Mouse (Mus musculus) left cerebral cortex, adult 2 months (tissue): Measurements from ENCODE around the gene AC124502.3. TPM values are rescaled to one million over a fixed set of nuclear protein-coding genes. Genes with fewer than 3 reads are reported as not detected.

Experiments used
- DNase-seq, 2 experiments: peaks; one replicate each; pipeline ENCODE4 v3.0.0; 2021 to 2022; ENCODE audit warnings: low spot score in 2 of 2, mixed read lengths in 1 of 2; ENCODE audit errors: extremely low spot score in 1 of 2
- H3K27ac ChIP-seq: fragments of 200-600 bp; 2 replicates; pipeline ENCODE4 v1.8.1; 2022
- H3K4me3 ChIP-seq: fragments of 200-600 bp; 2 replicates; pipeline ENCODE4 v1.8.1; 2022
- CTCF ChIP-seq: fragments of 200-600 bp; IDR thresholded peaks from 2 replicates; pipeline ENCODE4 v1.8.1; 2022; ENCODE audit warnings: antibody characterized with exemption, mild to moderate bottlenecking, moderate library complexity
- intact Hi-C: fragments of 180-260 bp; cut with DNase I; formaldehyde crosslinking; loops from one replicate; pipeline ENCODE4 v1.15.1; 2025
- total RNA-seq, 2 experiments: library from RNA; stranded (reverse); gene quantifications; 2 replicates each; pipeline ENCODE4 v1.2.3; 2021

Gene AC124502.3
- total RNA-seq, 2 experiments from 2014 or later: 4.9 to 5.8 TPM

DNA sequence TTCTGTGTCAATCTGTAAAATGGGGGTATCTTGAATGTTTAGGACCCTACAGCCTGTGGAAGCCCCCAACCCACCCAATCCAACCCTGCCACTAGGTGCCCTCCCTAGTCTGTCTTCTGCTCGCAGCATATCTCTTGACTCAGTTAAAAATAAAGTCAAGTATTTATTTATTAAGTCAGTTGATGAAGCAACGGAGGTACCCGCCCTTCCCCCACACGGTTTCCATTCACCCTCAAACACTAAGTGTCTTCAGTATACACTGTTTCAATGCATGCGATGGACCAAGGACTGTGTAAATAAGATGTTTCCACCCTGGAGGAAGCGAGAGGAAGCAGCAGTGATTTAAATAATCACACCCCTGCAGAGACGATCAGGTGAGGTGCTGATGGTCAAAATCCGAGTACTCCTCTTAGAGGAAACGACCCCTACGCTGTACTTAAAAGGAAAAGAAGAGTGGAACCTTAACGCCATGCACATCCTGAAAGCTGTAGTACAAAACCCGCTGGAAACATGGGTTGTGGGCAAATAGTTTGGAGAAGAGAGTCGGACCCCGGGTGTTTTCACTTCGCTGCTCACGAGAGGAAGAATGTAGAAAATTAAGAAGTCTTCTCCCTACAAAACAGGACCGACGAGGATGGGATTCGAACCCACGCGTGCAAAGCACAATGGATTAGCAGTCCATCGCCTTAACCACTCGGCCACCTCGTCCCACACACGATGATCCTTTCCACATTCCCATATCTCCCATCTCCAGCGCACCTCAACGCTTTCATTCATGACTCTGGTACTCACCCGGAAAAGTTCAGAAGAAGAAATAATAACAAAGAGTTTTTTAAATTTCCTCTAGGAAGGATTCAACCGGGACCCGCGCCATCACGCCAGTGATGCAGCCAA, 766 bp upstream of the AC124502.3 start:
- peak overlapping the region; percentile 67 for H3K4me3 ChIP-seq
- H3K27ac ChIP-seq: peak overlapping the region; percentile 99
- intact Hi-C loops: no loop called here
- TF ChIP-seq CTCF: no peak
- peak; percentile 84 to 89 for DNase-seq

DNA sequence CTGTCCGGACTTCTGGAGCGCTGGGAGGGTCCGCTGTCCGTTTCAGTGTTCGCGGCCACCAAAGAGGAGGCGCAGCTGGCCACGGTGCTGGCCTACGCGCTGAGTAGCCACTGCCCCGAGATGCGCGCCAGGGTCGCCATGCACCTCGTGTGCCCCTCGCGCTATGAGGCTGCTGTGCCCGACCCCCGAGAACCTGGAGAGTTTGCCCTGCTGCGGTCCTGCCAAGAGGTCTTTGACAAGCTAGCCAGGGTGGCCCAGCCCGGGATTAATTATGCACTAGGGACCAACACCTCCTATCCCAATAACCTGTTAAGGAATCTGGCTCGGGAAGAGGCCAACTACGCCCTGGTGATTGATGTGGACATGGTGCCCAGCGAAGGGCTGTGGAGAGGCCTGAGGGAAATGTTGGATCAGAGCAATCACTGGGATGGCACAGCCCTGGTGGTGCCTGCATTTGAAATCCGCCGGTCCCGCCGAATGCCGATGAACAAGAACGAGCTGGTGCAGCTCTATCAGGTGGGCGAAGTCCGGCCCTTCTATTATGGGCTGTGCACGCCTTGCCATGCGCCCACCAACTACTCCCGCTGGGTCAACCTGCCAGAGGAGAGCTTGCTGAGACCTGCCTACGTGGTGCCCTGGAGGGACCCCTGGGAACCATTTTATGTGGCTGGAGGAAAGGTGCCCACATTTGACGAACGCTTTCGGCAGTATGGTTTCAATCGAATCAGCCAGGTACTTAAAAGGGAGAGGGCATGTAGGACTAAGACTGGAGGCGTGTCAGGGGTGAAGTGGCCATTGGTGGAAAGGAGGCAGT, 817 bp downstream of the AC124502.3 start:
- DNase-seq: no peak
- peak overlapping the region; percentile 67 for H3K4me3 ChIP-seq
- TF ChIP-seq CTCF: no peak
- peak overlapping the region; percentile 99 for H3K27ac ChIP-seq
- intact Hi-C loops: no loop called here

DNA sequence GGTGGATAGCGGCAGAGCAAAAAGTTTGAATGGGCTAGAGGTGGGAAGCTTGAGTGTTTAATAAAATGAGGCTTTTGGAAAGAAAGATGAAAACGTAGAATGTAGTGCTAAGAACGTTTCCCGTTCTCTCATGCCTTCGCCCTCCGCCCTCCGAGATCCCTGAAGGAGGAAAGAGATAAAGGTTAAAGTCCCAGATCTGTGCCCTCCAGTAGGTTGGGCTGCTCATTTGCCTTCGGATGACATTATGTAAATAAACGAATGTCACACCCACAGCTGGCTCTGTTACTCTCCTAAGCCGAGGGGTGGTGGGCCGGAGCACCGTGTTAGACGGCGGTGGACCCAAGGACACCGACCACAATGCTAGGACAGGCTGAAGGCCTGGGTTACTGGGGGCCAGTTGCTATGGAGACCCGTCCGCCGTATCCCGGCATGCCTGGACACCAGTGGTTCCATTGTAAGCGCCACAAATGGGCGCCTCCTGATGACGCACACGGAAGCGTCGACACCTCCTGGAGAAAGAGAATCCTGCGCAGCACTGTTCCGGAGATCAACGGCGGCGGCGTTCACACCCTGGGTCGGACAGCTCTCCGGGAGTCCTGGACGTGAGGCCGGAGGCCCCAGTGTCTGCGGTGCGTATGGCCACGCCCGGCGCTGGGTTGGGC, 2.3 kb downstream of the AC124502.3 start, which contains the start of gene Brms1:
Gene Brms1 (plus strand): TSS at position 493 of the 662 bp plus-strand sequence.
- H3K4me3 ChIP-seq: peak within 1 kb of the TSS; percentile 67
- intact Hi-C loops: no loop called here
- H3K27ac ChIP-seq: peak within 1 kb of the TSS; percentile 80
- DNase-seq: peak; percentile 91
- TF ChIP-seq CTCF: no peak; the same call in none of the 2 replicates

DNA sequence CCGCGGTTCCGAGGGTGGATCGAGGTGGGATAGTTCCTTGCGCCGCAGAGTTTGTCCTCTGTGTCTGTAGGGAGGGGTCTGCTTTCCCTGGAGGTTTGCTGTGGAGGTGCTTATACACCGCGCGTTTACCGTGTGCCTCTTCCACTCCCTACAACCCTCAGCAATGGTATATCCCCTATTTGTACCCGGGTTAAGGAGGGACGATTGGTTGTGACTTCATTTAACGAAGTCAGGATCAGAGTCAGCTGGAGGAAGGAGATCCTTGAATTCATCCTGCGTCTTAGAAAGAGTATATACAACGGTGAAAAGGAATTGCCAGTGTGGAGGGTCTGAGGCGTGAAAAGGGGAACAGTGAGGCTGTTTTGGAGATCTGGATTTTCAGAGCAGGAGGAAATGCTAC, 2.9 kb downstream of the AC124502.3 start:
- DNase-seq: no peak
- Histone ChIP-seq H3K4me3 (peak overlapping the region; percentile 67), H3K27ac (peak overlapping the region; percentile 80)
- intact Hi-C loops: no loop called here
- no peak for TF ChIP-seq CTCF

DNA sequence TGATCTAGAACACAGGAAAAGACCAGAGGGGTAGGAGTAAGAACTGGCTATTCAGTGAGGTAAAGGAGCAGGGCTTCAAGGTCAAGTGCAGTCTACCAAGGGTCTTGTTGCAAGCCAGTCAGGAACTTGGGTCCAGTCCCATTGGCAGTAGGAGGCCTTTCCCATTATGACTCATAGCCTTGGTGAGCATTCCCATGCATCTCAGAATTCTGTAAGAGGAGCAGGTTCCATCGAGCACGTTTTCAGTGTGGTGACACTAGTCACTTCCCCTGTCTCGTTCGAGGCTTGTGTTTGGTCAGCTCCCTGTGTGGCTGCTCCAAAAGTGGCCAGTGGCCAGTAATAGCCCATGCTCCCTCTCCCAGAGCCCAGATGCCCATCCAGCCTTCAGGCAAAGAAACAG, 6.8 kb downstream of the AC124502.3 start:
- H3K4me3 ChIP-seq: no peak overlapping the region
- no peak for DNase-seq
- no peak for TF ChIP-seq CTCF
- peak overlapping the region; percentile 96 for H3K27ac ChIP-seq
- intact Hi-C loops: no loop called here

DNA sequence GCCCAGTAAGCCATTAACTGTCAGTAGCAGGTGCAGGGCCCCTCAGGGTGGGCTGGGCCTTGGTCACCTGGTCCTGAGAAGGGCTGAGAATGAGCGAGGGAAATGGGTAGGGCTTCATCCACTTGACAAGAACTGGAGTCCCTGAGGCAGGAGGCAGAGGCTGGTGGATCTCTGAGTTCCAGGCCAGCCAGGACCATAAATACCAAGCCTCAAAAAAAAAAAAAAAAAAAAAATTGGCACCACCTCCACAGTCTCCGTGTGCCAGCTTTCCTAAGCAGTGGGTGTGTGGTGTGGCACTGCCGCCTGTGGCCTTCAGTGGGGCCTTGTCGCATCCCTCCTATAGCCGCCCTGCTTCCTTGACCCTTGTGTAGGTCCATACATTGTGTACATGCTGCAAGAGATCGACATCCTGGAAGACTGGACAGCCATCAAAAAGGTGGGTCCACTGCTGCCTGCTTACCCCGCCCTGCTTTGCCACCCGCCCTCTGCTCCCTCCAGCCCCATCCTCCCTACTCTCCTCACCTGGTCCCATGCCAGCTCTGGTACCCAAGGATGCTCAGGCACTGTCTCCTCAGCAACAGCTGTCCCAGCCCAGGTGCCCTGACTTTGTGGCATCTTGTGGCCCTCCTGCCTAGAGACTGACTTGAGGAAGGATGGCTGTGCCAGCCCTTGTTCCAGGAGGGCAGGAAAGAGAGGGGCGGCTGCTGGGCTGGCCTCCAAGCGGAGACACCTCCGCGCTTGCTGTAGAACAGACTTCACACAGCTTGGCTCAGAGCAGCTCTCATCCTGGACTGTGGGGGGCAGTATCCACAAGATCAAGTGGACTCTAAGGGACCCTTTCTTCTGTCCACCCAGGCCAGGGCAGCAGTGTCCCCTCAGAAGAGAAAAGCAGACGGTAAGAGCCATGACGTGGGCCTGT, 9.7 kb downstream of the AC124502.3 start:
- peak; percentile 49 for TF ChIP-seq CTCF
- peak in 1 of 2 experiments; percentile 77 for DNase-seq
- intact Hi-C loops: no loop called here
- peak overlapping the region; percentile 96 for H3K27ac ChIP-seq
- peak overlapping the region; percentile 33 for H3K4me3 ChIP-seq

DNA sequence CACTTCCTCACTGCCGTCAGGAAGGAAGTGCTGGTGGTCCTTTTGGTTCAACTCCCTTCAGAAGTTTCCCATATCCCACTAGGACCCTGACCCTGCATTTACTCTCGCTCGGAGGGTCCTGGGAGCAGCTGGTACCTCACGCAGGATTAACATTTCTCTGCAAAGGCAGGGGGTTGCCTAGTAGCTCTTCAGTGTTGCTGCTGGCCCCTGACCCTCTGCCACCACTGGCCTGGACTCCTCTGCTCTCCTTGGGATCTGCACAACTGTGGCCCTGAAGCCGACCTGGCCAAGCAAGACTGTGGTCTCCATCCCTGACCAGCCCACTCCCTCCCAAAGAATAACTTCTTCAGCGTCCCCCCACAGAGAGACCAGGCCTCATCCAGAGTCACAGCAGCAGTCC, 10.6 kb downstream of the AC124502.3 start:
- no peak for TF ChIP-seq CTCF
- Histone ChIP-seq H3K4me3 (0 out of 2 replicates have a peak overlapping the region, but pooled peaks have one; percentile 12), H3K27ac (peak overlapping the region; percentile 96)
- DNase-seq: no peak
- intact Hi-C loops: no loop called here

DNA sequence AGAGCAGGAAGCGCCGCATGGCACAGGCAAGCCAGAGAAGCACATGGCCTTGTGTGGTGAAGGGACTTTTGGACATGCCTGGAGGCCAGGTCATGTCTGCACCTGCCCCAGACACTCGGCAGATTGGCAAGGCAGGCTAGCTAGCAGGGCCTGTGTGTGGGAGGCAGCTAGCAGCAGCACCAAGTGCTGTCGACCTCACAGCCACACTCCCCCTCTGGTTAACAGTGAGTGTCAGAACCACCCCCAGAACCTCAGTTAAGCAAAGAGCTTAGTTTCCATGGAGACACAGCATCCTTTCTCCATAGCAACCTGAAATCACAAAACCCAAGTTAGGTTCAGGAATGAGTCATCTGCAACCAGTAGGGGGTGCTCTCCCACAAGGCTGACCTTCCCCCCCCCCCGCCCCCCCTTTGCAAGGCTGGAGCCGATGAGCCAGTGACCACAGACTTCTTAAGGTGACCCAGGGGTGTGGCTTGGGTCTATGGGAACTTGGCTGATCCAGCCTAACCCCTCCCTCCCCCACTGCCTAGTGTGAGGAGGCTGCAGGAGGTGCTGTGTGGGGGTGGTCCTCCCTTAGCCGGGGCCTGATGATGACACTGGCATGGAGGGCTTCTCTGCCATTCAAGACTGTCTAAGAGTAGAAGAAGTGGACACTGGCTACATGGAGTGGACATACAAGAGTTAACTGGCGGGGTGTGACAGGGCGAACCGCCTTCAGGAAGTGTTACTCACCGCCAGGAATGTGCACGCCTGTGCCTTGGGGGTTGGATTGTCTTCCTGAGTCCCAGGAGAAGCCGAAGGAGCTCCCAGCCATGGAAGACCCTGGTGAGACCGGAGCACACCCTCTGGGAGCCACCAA, 11.6 kb downstream of the AC124502.3 start, which contains the start of gene Rin1:
Gene Rin1 (plus strand): TSS at position 435 of the 859 bp plus-strand sequence.
- TF ChIP-seq CTCF: peak; percentile 71
- DNase-seq: peak; percentile 64 to 74
- Histone ChIP-seq H3K27ac (peak within 1 kb of the TSS; percentile 96), H3K4me3 (peak within 1 kb of the TSS; percentile 54)
- intact Hi-C loops: loop anchor here (2.0 kb wide), 1 partner anchor 35 kb away; the partner anchor contains the start of gene Tmem151a

DNA sequence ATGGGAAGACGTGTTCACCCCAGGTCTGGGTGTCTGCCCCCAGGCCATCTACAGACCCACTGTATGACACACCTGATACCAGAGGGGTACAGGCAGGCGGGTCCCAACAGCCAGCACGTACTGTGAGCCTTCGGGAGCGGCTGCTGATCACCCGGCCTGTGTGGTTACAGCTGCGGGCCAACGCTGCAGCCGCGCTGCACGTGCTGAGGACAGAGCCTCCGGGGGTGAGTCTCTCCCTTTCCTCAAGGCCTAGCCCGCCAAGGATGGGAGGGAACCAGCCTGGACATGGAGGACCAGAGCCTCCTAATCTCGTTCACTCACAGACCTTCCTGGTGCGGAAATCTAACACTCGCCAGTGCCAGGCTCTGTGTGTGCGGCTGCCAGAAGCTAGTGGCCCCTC, 12.3 kb downstream of the AC124502.3 start:
- intact Hi-C loops: loop anchor here (2.0 kb wide), 1 partner anchor 34 kb away; the partner anchor contains the start of gene Tmem151a
- H3K4me3 ChIP-seq: peak overlapping the region; percentile 54
- TF ChIP-seq CTCF: no peak
- H3K27ac ChIP-seq: peak overlapping the region; percentile 94
- DNase-seq: no peak
